Mouse (Mus musculus) liver, embryonic 14.5 days (tissue): ENCODE data around the gene Manba. TPM values are rescaled to one million over a fixed set of nuclear protein-coding genes. Genes with fewer than 3 reads are reported as not detected.

ENCODE experiments used
- ATAC-seq: fragments of 200-750 bp; cut with Nextera tagmentation; 2 replicates; pipeline ENCODE4 v1.8.0; 2017; ENCODE audit warnings: moderate number of reproducible peaks, mild to moderate bottlenecking, moderate library complexity; ENCODE audit not compliant: insufficient read depth
- DNase-seq, 3 experiments: peaks; one replicate each; pipeline ENCODE4 v3.0.0-alpha.2; 2012 to 2013; ENCODE audit warnings: low read depth in 3 of 3, low spot score in 3 of 3
- H3K27ac ChIP-seq: fragments of 300-500 bp; sonication (generic); 2 replicates; pipeline ENCODE4 v1.5.1; 2014; ENCODE audit warnings: moderate library complexity, mild to moderate bottlenecking, control low read depth, inconsistent platforms
- H3K27me3 ChIP-seq: fragments of 300-500 bp; sonication (generic); 2 replicates; pipeline ENCODE4 v1.6.1; 2014; ENCODE audit warnings: mild to moderate bottlenecking, low read length, moderate library complexity; ENCODE audit not compliant: control insufficient read depth, insufficient read depth
- H3K36me3 ChIP-seq: fragments of 300-500 bp; sonication (generic); replicated peaks from 2 replicates; pipeline ENCODE4 v1.6.1; 2014; ENCODE audit warnings: low read depth; ENCODE audit not compliant: control insufficient read depth, insufficient read depth
- H3K4me1 ChIP-seq, 2 experiments: fragments of 200-500 bp in 1 of 2; fragments of 300-500 bp in 1 of 2; sonication (generic) in 1 of 2; replicated peaks; 2 replicates each; pipeline ENCODE4 v1.6.1; 2012 to 2014; ENCODE audit warnings: antibody characterized with exemption in 1 of 2, inconsistent platforms in 1 of 2, low read length in 1 of 2; ENCODE audit not compliant: control insufficient read depth in 2 of 2, insufficient read depth in 2 of 2
- H3K4me2 ChIP-seq: fragments of 300-500 bp; sonication (generic); 2 replicates; pipeline ENCODE4 v1.6.1; 2014; ENCODE audit warnings: low read depth, mild to moderate bottlenecking, control low read depth, moderate library complexity
- H3K4me3 ChIP-seq, 2 experiments: fragments of 200-500 bp in 1 of 2; fragments of 300-500 bp in 1 of 2; sonication (generic) in 1 of 2; 2 replicates each; pipeline ENCODE4 v1.5.1; 2012 to 2014; ENCODE audit warnings: low read depth in 2 of 2, low read length in 2 of 2, mild to moderate bottlenecking in 2 of 2, control low read depth in 1 of 2, inconsistent platforms in 1 of 2, moderate library complexity in 1 of 2; ENCODE audit not compliant: insufficient read depth in 1 of 2
- H3K9ac ChIP-seq: fragments of 300-500 bp; sonication (generic); replicated peaks from 2 replicates; pipeline ENCODE4 v1.6.1; 2014; ENCODE audit warnings: mild to moderate bottlenecking, control low read depth, moderate library complexity
- H3K9me3 ChIP-seq: fragments of 300-500 bp; sonication (generic); 2 replicates; pipeline ENCODE4 v1.6.1; 2016; ENCODE audit warnings: low read length, mixed read lengths; ENCODE audit not compliant: control insufficient read depth
- CTCF ChIP-seq: IDR thresholded peaks from 2 replicates; pipeline ENCODE4 v1.5.1; 2016; ENCODE audit warnings: antibody characterized with exemption, low read depth, control low read depth
- EP300 ChIP-seq: IDR thresholded peaks from 2 replicates; pipeline ENCODE4 v1.6.1; 2016; ENCODE audit warnings: antibody characterized with exemption, low read depth
- WGBS: fragments of 180-500 bp; shearing (Covaris S2); extraction: QIAGEN DNeasy Blood & Tissue Kit; methylation state at CpG from one replicate; pipeline ENCODE4 v1.1.7; 2014; ENCODE audit not compliant: insufficient replicate concordance; 5-methylcytosine and 5-hydroxymethylcytosine counted together
- polyA plus RNA-seq, 2 experiments: library from polyadenylated mRNA; depleted of rRNA in 1 of 2; stranded (reverse) in 1 of 2; unstranded in 1 of 2; fragments of >200 nt; fragmentation: Nextera tagmentation in 1 of 2; extraction: Ambion mirVana in 1 of 2; gene quantifications; 2 replicates each; pipeline versions ENCODE4 v1.2.1 to v1.2.3; 2012 to 2014

The Manba gene
- polyA plus RNA-seq, 2 experiments = 2.2 to 4.9 TPM

DNA sequence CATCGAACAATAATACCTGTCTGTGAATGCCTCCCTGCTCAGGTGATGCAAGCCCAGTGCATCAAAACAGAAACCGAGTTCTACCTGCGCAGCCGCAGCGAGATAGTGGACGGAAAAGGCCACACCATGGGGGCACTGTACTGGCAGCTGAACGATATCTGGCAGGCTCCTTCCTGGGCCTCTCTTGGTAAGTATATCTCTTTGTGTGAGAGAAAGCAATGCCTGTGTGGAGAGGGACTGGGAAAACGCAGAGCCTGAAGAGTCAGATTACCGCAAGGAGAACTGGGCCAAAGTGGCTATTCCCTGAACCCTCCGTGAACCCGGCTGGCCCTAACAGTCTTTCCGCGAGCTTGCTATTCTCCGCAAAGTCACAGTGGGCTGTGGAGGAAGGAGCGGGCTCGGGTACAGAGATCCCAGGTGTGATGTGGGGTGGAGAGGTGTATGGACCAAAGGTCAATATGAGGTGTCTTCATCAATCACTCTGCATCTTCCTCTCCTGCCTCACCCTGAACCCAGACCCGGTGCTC is 77.8 kb downstream of the Manba start:
- H3K9me3 ChIP-seq = no peaks in the 10 kb centered on the region
- ATAC-seq (no peak), DNase-seq (no peak)
- WGBS = 82% methylated on average over 17 of the region's 17 CpGs
- TF ChIP-seq EP300 = no peak
- no peak for TF ChIP-seq CTCF
- H3K27ac ChIP-seq = no peak overlapping the region
- no peak overlapping the region for H3K4me2 ChIP-seq
- H3K27me3 ChIP-seq = no peaks in the 10 kb centered on the region
- no peaks in the 10 kb centered on the region for H3K36me3 ChIP-seq
- H3K4me3 ChIP-seq = no peak overlapping the region
- no peaks in the 10 kb centered on the region for H3K4me1 ChIP-seq
- H3K9ac ChIP-seq = no peak overlapping the region

DNA sequence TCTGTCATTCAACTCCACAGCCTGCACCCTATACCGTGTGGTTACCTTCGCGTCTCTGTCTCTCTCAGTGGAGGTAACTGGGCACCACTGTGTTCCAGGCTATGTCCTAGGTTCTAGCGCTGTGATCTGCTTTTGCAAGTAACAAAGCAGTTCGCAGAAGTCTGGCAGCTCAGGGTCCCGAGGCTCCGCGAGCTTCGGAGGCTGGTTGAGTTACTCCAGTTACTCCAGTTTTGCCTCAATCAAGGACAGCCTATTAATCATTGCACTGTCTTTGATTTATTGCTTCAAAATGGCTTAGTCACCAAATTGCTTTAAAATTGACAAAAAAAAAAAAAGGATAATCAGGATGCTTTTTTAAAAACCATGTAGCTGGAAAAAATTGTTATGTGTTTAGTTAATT is 79.3 kb downstream of the Manba start:
- H3K27me3 ChIP-seq = no peaks in the 10 kb centered on the region
- no peak overlapping the region for H3K4me3 ChIP-seq
- no peaks in the 10 kb centered on the region for H3K4me1 ChIP-seq
- no peaks in the 10 kb centered on the region for H3K9me3 ChIP-seq
- H3K4me2 ChIP-seq = no peak overlapping the region
- 79% methylated on average over 9 of the region's 9 CpGs for WGBS
- no peak overlapping the region for H3K9ac ChIP-seq
- DNase-seq = no peak
- H3K27ac ChIP-seq = no peak overlapping the region
- TF ChIP-seq CTCF (no peak), EP300 (no peak)
- no peaks in the 10 kb centered on the region for H3K36me3 ChIP-seq
- ATAC-seq = no peak

DNA sequence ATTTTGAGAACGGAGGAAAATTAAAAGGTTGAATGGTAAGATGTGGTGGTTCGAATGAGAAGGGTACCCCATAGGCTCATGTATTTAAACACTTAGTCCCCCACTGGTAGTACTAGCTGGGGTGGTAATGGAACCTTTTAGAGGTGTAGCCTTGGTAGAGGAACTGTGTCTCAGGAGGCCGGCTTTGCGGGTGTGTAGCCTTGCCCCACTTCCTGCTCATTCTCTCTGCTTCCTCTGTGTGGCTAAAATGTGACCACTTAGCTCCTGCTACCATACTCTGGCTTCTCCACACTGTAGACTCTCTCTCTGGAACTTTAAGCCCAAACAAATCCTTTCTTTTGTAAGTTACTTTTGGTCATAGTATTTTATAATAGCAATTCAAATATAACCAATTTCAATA is 79.9 kb downstream of the Manba start:
- 32% methylated on average over 4 of the region's 4 CpGs for whole genome bisulfite sequencing
- H3K9ac ChIP-seq = no peak overlapping the region
- H3K9me3 ChIP-seq = no peaks in the 10 kb centered on the region

DNA sequence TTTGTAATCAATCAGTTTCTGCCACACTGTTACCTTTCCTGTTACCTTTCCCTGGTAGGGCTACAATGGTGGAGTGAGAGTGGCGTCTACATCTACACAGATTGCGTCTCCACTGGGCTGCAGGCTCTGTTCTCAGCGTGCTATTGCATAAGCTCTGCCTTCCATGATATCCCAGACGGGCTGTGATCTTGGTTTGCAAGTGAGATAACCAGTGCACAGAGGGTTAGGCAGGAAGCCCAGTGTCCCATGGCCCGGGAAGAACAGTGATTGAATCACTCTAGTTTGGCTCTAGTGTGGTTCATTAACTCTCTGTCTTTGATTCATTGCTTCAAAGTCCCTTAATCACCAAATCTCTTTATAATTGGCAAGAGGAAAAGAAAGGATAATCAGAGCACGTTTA is 82.5 kb downstream of the Manba start:
- WGBS = 48% methylated on average over 6 of the region's 6 CpGs
- no peaks in the 10 kb centered on the region for H3K36me3 ChIP-seq

More for the DNA sequence above, 79.9 kb downstream of the Manba start:
- TF ChIP-seq CTCF (no peak), EP300 (no peak)
- H3K4me2 ChIP-seq = no peak overlapping the region
- H3K27ac ChIP-seq = no peak overlapping the region
- ATAC-seq (no peak), DNase-seq (no peak)
- H3K4me3 ChIP-seq = no peak overlapping the region
- H3K36me3 ChIP-seq = no peaks in the 10 kb centered on the region
- H3K27me3 ChIP-seq = no peaks in the 10 kb centered on the region
- H3K4me1 ChIP-seq = no peaks in the 10 kb centered on the region

DNA sequence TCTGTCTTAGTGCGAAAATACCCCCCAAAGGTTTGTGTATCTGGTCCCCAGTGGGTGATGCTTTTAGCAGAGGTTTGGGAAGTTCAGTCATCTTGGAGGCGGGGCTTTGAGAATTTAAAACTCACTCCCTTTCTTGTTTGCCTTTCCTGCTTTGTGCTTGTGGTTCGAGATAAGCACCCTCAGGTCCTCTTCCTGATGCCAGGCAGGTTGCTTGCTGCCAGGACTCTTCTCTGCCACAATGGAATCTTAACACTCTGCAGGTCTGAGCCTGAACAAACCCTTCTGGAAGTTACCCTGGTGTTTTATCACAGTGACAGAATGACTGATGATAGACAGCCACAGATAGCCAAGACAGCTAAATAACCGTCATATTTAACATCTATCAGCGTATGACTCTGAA is 83.2 kb downstream of the Manba start:
- Histone ChIP-seq H3K4me1 (no peaks in the 10 kb centered on the region), H3K27me3 (no peaks in the 10 kb centered on the region), H3K27ac (no peak overlapping the region), H3K9me3 (no peaks in the 10 kb centered on the region), H3K4me3 (no peak overlapping the region), H3K36me3 (no peaks in the 10 kb centered on the region), H3K4me2 (no peak overlapping the region), H3K9ac (no peak overlapping the region)
- ATAC-seq (no peak), DNase-seq (no peak)
- WGBS = 23% methylated on average over 5 of the region's 5 CpGs
- TF ChIP-seq CTCF = no peak
- no peak for TF ChIP-seq EP300

More for the DNA sequence above, 82.5 kb downstream of the Manba start:
- Histone ChIP-seq H3K9ac (no peak overlapping the region), H3K27ac (no peak overlapping the region), H3K4me2 (no peak overlapping the region), H3K4me3 (no peak overlapping the region), H3K27me3 (no peaks in the 10 kb centered on the region), H3K4me1 (no peaks in the 10 kb centered on the region), H3K9me3 (no peaks in the 10 kb centered on the region)
- ATAC-seq (no peak), DNase-seq (no peak)
- TF ChIP-seq EP300 (no peak), CTCF (no peak)
